Mouse (Mus musculus): ENCODE measurements at regions not wholly inside any gene's neighbourhood (a gene's known extent, or its start where the extent isn't known, plus 50 kb on each side); places are given as distances from the start of the nearest gene placed in this dataset.

DNA sequence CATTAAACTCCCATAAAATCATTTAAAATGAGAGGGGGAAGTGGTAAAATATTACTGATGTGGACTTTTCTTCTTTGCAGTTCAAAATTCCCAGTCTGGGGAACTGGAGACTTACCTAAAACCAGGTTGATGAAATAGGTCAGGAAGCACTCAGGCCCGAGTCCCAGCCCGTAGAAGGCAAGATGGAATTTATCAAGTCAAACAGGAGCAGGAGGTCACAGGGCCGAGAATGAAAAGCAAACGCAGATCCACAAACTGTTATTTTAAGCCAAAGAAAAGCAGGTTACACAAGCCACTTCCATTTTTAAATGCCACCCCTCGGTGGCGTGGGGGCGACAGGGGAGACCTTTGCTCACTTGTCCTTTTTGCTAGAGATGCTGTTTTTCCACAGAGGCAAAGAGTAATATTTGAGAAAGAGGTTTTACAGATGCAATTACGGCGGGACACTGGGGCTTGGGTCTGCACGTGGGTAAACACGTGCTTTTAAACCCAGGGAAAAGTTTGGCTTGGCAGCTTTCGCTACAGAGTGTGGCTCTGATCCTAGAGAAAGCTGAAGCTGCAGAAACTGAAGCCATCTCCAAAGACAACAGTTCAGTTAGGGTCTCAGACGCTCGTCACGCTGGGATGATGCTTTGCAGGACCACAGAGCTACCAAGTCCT, 241.0 kb upstream of the Lyplal1 start:
- TF ChIP-seq CTCF (IDR thresholded peaks at IDR 0.05; ENCODE audit: low read depth) (no peak), EP300 (optimal IDR thresholded peaks at IDR 0.05) (no peak)
